Mouse (Mus musculus) large intestine, adult 2 months (tissue): ENCODE results near the gene Cdkl1. TPM values are rescaled to one million over a fixed set of nuclear protein-coding genes. Genes with fewer than 3 reads are reported as not detected.

Source experiments
- DNase-seq: peaks from one replicate; pipeline ENCODE4 v3.0.0-alpha.2; 2012; ENCODE audit warnings: low read depth, low spot score
- WGBS: fragments of 180-500 bp; shearing (Covaris S2); methylation state at CpG from one replicate; pipeline ENCODE4 v1.1.7; 2018; 5-methylcytosine and 5-hydroxymethylcytosine counted together
- polyA plus RNA-seq: library from polyadenylated mRNA; depleted of rRNA; stranded (reverse); fragments of >200 nt; gene quantifications from 2 replicates; pipeline ENCODE4 v1.2.3, GENCODE M21; 2012

The Cdkl1 gene
- polyA plus RNA-seq, 1 experiment, result 1.2 TPM

DNA sequence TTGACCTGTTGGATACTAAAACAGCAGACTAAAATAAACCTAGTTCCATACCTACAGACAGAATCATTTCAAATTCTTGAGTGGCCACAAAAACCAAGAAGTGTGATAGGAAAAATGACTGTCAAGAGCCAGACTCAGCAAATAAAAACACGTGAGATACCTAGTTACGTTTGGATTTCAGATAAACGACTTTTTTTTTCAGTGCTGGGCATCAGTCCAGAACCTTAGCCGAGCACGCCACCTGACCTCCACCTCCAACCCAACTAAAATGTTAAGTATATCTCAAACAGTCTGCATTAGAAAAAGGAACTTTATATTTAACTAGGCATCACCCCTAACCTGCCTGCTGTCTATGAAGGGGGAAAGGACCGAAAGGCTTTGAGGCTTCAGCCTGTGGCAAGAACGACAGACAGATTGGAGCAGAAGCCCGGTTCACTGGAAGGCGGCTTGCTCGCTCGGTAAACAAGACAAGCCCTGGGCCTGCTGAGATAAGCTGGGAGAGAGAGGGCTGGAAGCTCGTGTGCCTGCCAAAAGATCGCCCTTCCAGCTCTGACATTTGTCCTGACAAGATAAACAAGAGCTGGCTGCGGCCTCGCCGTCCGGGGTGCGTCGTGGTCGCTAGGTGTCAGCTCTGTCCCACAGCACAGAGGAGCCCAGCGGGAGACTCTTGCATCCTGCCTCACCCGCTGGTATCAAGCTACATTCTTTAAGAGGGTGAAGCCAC, 33.5 kb downstream of the Cdkl1 start:
- 3% methylated on average over 22 of the region's 22 CpGs for WGBS
- DNase-seq, result no peak

DNA sequence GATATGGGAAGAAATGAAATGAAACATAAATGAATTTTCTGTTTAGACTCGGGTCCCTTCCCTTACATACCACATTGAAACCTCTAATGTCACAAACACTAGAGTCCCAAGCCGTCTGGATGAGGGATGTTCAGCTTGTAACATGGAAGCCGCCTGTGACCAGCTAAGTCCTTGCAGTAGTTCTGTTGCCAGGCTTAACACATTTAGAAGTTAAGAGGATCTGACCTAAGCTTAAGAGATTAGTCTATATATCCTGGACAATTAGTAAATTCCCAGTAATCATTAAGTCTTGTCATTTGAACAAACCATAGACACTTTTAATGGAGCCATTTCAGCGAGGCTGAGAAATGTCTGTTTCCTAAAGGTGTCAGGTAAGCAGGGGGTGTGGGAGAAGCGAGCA, 35.1 kb downstream of the Cdkl1 start:
- DNase-seq, result no peak
- WGBS, result 86% methylated on average over 5 of the region's 5 CpGs

DNA sequence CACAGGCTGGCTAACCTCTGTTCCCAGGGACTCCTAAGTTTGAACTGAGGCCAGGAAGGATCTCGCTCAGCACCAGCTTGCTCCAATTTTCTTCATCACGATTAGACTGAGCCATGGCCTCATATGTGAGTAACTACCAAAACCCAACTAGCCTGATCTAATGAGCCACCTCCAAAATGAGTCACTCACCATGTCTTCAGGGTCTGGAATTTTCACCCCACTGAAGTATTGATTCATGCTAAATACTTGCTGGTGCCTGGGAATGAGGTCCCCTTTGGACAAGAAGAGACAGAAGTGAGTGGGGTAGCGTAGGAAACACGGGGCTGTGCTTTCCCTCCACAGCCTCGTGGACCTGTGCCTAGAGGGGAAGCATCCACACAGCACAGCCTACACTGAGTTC, 37.1 kb downstream of the Cdkl1 start:
- whole genome bisulfite sequencing, result 77% methylated on average over 5 of the region's 5 CpGs
- DNase-seq, result no peak

DNA sequence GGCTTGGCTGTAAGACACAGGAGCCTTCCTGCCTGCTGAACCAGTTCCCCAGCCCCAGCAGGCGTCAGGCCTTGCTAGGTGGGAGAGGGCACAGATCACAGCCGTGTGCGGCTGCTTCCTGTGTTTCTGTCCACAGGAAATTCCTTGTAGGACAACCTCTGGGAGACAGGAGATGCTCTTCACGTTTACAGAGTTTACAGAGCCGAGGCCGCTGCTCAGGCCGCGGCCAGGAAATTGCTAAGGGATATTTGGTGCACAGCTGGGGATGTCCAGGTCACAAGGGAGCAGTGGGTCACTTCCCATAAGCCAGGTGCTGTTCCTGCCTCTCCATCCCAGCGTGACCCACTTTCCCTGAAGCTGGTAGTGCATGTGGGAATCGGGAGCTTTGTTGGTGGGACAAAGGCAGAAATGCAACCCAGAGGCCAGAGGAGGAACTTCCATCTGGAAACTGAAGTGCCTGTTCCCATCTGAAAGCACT, 39.2 kb downstream of the Cdkl1 start:
- 47% methylated on average over 10 of the region's 10 CpGs for WGBS
- no peak for DNase-seq

DNA sequence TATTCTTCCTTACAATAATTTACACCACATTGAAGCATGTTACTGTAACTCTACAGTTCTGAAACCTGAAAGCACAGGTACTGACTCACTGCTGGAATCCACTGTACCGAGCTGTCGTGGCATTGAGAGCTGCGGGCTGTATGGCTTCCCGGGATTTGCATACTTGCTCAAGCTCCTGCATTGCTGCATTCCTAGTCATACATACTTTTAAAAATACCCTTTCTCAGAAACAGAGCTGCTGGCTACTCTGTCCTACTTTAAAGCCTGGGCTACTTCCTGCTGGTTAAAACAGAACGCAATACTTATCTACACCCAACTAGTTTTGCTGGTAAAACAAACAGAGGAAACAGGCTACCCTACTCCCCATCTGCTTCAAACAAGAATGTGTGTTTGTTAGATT, 46.9 kb downstream of the Cdkl1 start:
- DNase-seq, result no peak
- WGBS, result 94% methylated on average over 5 of the region's 5 CpGs

DNA sequence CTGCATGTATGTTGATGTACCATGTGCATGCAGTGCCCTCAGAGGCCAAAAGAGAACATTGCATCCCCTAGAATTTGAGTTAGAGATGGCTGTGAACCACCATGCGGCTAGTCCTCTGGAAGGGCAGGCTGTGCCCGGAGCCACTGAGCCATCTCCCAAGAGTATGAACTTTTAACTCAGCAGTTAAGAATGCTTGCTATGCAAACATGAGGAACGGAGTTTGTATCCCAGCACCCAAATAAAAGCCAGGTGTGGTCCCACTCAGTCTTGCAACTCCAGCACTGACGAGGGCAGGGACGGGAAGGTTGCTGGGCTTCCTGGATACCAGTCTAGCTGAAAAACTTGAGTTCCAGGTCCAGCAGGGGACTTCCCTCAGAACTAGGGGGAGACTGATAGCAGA, 49.1 kb downstream of the Cdkl1 start:
- DNase-seq, result no peak
- 42% methylated on average over 5 of the region's 5 CpGs for WGBS

DNA sequence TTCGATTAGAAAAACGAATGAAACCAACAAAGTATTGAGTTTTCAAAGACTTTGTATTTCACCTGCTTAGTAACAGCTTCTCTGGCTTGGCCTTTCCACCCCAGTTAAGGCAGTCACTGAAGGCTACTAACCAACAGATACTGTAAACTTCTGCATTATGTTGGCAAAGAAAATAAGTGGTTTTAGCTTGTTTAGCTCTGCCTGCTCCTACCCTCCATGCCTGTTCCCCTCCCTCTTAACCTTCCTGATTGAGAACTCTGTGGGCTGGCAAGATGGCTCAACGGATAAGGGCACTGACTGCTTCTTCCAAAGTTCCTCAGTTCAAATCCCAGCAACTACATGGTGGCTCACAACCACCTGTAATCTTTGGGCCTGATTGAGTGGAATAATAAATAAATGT, 57.1 kb downstream of the Cdkl1 start:
- no peak for DNase-seq
- 65% methylated on average over 3 of the region's 3 CpGs for WGBS

DNA sequence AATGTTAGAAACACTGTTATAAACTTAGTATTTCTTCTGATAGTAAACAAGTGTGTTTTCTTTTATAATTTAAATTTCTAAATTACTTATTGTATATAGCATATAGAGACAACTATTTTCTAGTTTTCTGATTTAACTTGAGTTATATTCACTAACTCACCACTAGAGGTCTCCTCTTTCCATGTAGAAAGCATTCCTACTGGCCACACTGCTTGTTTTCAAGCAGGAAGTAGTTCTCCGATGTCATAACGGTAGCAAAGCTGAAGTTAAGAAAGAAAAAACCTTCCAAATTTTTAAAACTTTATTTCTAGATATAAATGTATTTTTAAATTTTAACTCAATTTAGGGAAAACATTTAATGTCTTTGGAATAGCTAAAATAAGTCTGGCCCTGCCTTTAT, 57.5 kb downstream of the Cdkl1 start:
- 2% methylated on average over 2 of the region's 2 CpGs for WGBS
- DNase-seq, result no peak

DNA sequence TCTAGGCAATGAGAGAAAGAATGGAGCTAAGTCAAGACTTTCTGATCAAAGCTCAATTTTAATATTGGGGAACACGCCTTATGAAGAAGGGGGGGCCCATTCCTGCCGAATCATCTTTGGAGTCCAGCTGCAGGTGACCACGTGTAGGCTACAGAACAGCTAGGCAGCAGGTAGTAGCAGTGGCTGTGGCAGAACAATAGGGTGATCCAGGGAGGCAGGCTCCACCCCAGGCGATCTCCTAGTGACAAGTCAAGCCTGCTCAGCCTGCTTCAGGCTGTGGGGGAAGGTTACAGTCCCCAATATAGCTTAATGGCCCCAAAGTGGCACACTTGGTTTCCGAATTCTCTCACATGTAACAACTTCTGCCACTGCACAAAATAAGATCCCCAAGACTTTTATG, 58.8 kb downstream of the Cdkl1 start:
- DNase-seq, result no peak
- 46% methylated on average over 5 of the region's 5 CpGs for WGBS

DNA sequence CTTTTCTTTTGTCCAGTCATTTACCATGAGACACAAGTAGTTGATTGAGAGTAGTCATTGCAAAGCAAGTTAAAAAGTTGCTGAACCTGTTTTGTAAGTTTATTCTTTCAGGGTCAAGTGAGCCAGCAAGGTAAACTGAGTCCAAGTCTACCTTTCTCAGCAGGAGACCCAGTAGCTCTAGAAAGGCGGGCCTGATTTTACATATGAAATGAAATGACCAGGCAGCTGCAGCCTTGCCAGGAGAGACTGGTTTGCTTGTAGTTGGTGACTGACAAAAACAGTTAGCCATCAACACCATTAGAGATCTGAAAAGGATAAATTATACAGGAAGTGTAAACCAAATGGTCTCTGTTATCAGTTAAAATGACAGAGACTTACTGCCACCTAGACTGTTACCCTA, 60.8 kb downstream of the Cdkl1 start:
- WGBS, result 90% methylated on average over 1 of the region's 1 CpGs
- no peak for DNase-seq

DNA sequence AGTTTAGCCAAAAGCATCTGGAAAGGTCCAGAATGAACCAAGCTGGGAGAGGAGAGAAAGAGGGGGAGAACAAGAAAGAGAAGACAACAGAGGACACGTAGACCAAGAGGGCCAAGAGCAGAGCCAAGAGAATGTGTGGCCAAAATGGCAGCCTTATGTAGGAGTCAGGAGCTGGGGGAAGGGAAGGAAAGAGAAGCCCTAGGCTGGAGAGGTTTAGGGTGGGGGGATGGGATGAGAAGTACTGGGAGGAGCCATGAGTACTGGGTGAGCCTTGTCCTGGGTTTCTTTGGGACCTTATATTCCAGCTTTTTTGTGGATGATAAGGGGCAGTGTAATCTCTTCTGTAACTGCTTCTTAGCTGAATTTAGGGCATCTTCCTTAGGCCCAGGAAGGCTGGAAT, 61.8 kb downstream of the Cdkl1 start:
- no peak for DNase-seq
- 94% methylated on average over 1 of the region's 1 CpGs for WGBS

DNA sequence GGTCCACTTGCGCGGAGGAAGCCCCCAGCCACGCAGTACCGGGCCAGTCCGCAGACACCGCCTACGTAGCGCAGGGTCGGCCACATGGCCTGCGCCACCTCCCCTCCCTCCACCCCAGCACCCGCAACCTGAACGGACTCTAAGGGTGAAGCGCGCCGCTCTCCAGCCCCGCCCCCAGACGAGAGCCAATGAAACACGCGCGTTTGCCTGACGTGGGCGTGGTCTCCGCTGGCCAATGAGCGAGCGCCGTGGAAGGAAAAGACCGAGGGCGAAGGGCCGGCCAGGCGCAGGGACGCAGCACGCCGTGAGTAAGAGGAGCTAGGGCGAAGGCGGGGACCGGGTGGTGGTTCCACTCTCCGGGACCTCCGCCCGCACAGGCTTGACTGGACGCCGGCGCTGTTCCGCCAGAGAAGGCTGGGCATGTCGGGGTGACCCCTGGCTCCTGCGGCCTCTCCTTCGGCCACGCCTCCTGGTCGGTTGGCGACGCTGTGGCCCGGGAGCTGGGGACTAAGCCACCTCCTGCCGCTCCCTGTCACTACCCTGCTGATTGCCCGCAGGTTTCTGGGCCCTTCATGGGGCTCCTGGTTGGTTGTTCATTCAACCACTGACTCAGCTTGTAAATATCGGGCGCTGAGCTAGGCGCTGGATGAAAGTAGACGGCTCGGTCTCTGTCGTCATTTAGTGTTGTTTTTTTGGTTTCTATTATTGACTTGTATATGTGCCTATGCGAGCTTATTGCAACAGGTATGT, 66.2 kb downstream of the Cdkl1 start, which contains the start of the genes L2hgdh and Atp5s:
TSS of gene L2hgdh (minus strand) at position 163 of the 750 bp plus-strand sequence.
TSS of gene Atp5s (plus strand) at position 240 of the 750 bp plus-strand sequence.
- DNase-seq, result peak; percentile 92
- WGBS, result under 1% methylated on average over 60 of the region's 60 CpGs

DNA sequence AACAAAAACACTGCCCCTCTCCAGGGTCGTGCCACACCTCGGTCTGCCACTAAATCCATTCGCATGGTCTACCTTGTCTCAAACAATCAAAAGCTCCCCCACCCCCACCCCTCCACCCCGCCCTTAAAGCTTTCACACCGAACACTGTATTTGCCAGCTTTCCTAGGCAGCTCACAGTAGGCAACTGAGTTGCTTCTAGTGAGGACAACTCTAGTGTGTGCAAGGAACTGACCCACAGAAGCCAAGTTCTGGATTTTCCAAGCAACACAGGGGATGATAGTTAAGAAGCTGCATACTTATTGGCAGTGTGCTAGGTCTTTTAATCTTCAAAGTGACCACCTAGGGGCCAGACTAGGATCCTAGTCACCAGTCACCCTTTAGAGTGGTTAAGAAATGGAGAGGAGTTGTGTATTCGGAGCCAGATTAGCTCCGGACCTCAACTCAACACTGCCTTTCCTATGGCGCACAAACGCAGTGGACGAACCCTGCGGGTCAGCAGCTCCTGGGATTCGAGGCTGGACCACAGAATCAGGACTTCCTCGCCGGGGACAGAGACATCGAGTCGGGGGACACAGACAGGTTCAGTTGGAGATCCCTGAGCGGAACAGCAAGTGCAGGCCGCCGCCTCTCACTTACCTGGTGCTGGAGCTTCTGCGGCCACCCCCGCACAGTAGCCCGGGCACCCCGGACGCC, 66.9 kb downstream of the Cdkl1 start:
- WGBS, result 3% methylated on average over 24 of the region's 24 CpGs

DNA sequence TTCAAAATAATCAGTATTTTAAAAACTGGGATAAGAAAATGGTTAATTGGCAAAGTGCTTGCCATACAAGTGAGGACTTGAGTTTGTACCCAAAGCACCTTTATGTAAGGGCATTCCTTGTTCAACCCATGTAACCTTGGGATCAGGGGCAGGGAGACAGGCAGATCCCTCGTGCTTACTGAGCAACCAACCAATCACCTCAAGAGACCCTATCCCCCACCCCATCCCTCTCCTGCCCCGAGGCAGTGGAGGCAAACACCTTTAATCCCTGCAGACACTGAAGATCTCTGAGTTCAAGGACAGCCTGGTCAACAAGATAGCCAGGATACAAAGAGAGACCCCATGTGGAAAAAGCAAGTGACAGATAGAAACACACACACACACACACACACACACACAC, 67.7 kb downstream of the Cdkl1 start:
- no peak for DNase-seq
- 58% methylated on average over 2 of the region's 2 CpGs for WGBS

More for the DNA sequence above, 66.9 kb downstream of the Cdkl1 start:
- DNase-seq, result no peak

DNA sequence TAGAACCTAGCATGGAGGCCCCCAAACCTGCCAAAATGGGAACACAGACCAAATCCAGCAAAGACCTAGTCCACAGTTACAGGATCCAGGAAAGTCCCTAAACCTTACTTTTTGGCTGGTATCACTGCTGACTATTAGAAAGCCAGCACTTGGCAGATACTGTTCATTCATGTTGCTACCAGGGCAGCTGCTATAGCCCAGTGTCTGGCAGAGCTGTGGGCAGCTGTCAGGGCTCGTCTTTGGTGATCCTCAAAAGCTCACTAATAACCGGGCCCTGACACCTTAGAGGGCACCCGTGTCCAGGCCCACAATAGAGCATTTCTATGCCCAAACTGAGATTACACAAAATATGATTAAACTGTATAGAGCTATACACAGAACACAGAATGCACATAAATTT, 68.2 kb downstream of the Cdkl1 start:
- no peak for DNase-seq
- WGBS, result 87% methylated on average over 3 of the region's 3 CpGs

DNA sequence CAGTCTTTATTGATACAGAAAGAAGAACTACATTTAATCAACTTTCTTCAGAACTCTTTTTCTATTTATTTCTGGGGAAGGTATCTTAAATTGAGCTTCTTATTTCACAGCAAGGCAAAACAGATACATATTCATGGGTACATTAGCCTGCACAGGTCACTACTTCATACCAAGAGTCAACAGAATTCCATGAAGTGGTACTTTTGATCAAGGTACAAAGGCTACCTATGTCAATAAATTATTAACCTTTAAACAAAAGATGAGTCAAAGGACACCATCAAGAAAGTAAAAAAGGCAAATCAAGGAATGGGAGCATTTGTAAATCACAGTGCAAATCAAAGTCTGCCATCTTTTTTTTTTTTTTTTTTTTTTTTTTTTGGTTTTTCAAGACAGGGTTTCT, 77.4 kb downstream of the Cdkl1 start:
- no peak for DNase-seq

DNA sequence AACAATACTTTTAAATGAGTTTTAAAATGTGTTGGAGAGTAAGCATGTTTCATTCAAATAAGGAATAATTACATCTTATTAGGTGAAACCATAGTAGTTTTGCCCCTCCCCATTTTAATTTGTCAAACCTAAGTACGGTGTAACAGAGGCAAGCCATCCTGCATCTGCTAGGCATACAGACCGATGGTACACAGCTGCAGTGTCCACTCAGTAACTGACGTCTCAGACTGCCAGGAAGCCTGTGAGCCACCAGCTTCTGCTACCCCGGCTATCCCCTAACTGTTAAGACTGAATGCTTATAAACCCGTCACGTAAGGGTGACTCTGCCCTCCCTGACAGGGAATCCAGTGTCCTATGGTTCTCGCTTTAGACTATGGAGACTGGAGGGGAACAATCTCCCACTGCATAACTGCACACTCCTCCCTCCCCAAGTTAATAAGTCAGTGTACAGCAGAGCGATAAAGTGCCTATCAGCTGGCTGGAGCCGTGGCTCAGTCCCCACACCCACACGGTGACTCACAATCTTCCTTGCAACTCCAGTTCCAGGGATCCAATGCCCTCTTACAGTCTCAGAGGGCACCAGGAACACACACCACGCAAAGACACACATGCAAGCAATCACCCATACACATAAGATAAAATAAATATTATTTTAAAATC, 86.1 kb downstream of the Cdkl1 start:
- 65% methylated on average over 11 of the region's 11 CpGs for WGBS
- no peak for DNase-seq

DNA sequence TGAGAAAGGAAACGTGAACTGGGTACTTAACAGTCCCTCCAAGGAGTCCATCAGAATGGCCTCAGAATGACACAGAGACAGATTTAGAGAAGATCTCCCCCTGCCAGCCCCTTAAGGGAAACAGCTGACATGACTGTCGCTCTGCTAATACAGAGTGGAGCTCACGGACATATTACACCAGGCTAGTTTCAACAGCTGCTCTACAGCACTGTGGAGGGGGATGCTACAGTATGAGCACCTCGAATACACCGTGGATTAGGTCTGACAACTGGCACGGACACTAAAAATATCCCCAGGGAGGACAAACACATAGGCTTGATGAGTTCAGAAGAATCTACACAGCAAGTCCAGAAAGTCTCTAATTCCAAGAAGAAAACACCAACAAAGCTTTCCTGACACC, 92.7 kb downstream of the Cdkl1 start:
- 91% methylated on average over 6 of the region's 6 CpGs for WGBS
- DNase-seq, result no peak
